In genomic region chr4:152514884-152515283, GRCm38 (mm10) we compare ENCODE assay signal across 28 mouse cellular contexts. TPM values are rescaled to one million over a fixed set of nuclear protein-coding genes. Genes with fewer than 3 reads are reported as not detected.
"Had no signal": no experiment of that assay in that cellular context is flagged by ENCODE, and none has a peak within 500 bp of the region (broad histone marks: within the 10 kb centered on the region; RNA-seq: fewer than 3 reads in every experiment).

No protein-coding gene starts in this region.

- H3K9ac ChIP-seq: heart, embryonic 13.5 days; heart, embryonic 15.5 days; hindbrain, embryonic 13.5 days; hindbrain, embryonic 15.5 days; kidney, embryonic 15.5 days; limb, embryonic 13.5 days; limb, embryonic 15.5 days; liver, embryonic 12.5 days; liver, embryonic 14.5 days had no signal

- H3K4me2 ChIP-seq: heart, embryonic 11.5 days; heart, embryonic 13.5 days; heart, embryonic 15.5 days; hindbrain, embryonic 13.5 days; hindbrain, embryonic 15.5 days; kidney, embryonic 15.5 days; limb, embryonic 13.5 days; limb, embryonic 15.5 days; liver, embryonic 12.5 days had no signal

- ATAC-seq: hindbrain, postnatal 0 days; intestine, embryonic 16.5 days; liver, embryonic 12.5 days had no signal

- H3K9me3 ChIP-seq: heart, embryonic 13.5 days; heart, embryonic 15.5 days; hindbrain, embryonic 13.5 days; hindbrain, embryonic 15.5 days; limb, embryonic 15.5 days had no signal

- H3K36me3 ChIP-seq: heart, embryonic 13.5 days; heart, embryonic 15.5 days; hindbrain, embryonic 13.5 days; hindbrain, embryonic 15.5 days; limb, embryonic 15.5 days; liver, embryonic 12.5 days had no signal

- H3K27me3 ChIP-seq: heart, embryonic 13.5 days; heart, embryonic 15.5 days; hindbrain, embryonic 13.5 days; hindbrain, embryonic 15.5 days; kidney, embryonic 15.5 days; limb, embryonic 13.5 days; limb, embryonic 15.5 days; liver, embryonic 12.5 days had no signal

- DNase-seq: gastrocnemius, postnatal 14 days; gastrocnemius, postnatal 36 days; heart, adult 11 months; heart, adult 2 months; heart, postnatal 14 days; heart, postnatal 36 days; kidney, adult 11 months; kidney, adult 2 months; kidney, adult 9 months; kidney, postnatal 14 days; kidney, postnatal 36 days; layer of hippocampus, adult 9-11 months; layer of hippocampus, postnatal 36 days; left cerebral cortex, postnatal 4 days had no signal

- H3K4me1 ChIP-seq: heart, embryonic 13.5 days; heart, embryonic 15.5 days; liver, embryonic 12.5 days had no signal

- H3K27ac ChIP-seq: heart, adult 2 months; heart, embryonic 13.5 days; heart, embryonic 15.5 days; hindbrain, embryonic 13.5 days; hindbrain, embryonic 15.5 days; hindbrain, postnatal 0 days; kidney, embryonic 15.5 days; kidney, postnatal 0 days; limb, embryonic 13.5 days; limb, embryonic 15.5 days; liver, embryonic 12.5 days; liver, embryonic 14.5 days had no signal

- H3K4me3 ChIP-seq: heart, adult 2 months; heart, embryonic 13.5 days; heart, embryonic 15.5 days; hindbrain, embryonic 13.5 days; hindbrain, embryonic 15.5 days; kidney, embryonic 15.5 days; limb, embryonic 13.5 days; limb, embryonic 15.5 days; liver, embryonic 12.5 days had no signal

RNA-seq across cellular contexts. Expression of gene Nphp4, which starts 38.4 kb away (rescaled TPM):
- total RNA-seq: liver, adult 2 months had no signal
